ENCODE assay signal across 10 mouse cellular contexts in genomic region chr11:97779968-97780701, GRCm38 (mm10). TPM values are rescaled to one million over a fixed set of nuclear protein-coding genes. Genes with fewer than 3 reads are reported as not detected.
DNase-seq lines count a peak whose midpoint lies in the region; ATAC-seq and TF ChIP-seq lines count a peak whose summit lies in the region.
"Had no signal": no experiment of that assay in that cellular context is flagged by ENCODE, and none has a peak within 500 bp of the region (broad histone marks: within the 10 kb centered on the region; RNA-seq: fewer than 3 reads in every experiment).

No protein-coding gene starts in this region.

- H3K4me3 ChIP-seq in heart, embryonic 11.5 days (ENCODE audit: low read depth, low read length), result peak overlapping the region; percentile 94
- peak overlapping the region; percentile 83 to 98 for H3K4me3 ChIP-seq in ES-E14 (ENCODE audit: insufficient read depth in 1 of 2, low read depth in 1 of 2, low read length in 2 of 2, poor library complexity in 1 of 2, severe bottlenecking in 1 of 2)
- 0 out of 2 replicates have a peak overlapping the region, but pooled peaks have one; percentile 92 for H3K4me3 ChIP-seq in hindbrain, embryonic 14.5 days (replicated peaks; ENCODE audit: low read length)
- 0 out of 2 replicates have a peak overlapping the region, but pooled peaks have one; percentile 99 for H3K4me3 ChIP-seq in midbrain, embryonic 11.5 days (ENCODE audit: low read depth, low read length)

- no peaks in the 10 kb centered on the region for H3K27me3 ChIP-seq in heart, embryonic 11.5 days (ENCODE audit: control insufficient read depth, insufficient read depth, low read length)
- no peaks in the 10 kb centered on the region for H3K27me3 ChIP-seq in hindbrain, embryonic 14.5 days (ENCODE audit: control insufficient read depth, insufficient read depth, low read length)
- no peaks in the 10 kb centered on the region for H3K27me3 ChIP-seq in midbrain, embryonic 11.5 days (ENCODE audit: control insufficient read depth, insufficient read depth, low read length)

- H3K9ac ChIP-seq in heart, embryonic 11.5 days (ENCODE audit: low read depth, low read length), result peak overlapping the region; percentile 100; the same call in 1 of the 2 replicates
- H3K9ac ChIP-seq in ES-E14 (ENCODE audit: insufficient read depth, low read depth, low read length, poor library complexity, severe bottlenecking), result peak overlapping the region; percentile 100
- peak overlapping the region; percentile 98 for H3K9ac ChIP-seq in hindbrain, embryonic 14.5 days
- H3K9ac ChIP-seq in midbrain, embryonic 11.5 days (ENCODE audit: low read length), result no peak overlapping the region

- in situ Hi-C loops in ES-E14 (cut with MboI; ENCODE audit: low sequenced_read_pairs in 2 of 2, unreplicated experiment in 2 of 2), result no loop called here

- no peak for DNase-seq in heart, adult 9 months (ENCODE audit: low spot score in 2 of 2)
- no peak for DNase-seq in ES-E14 (ENCODE audit: low read depth, low spot score)
- DNase-seq in hindbrain, embryonic 14.5 days (ENCODE audit: low spot score), result no peak
- DNase-seq in midbrain, embryonic 11.5 days (ENCODE audit: low spot score, missing footprints), result peak; percentile 76
- no peak for DNase-seq in natural killer cell, adult 2 months (ENCODE audit: low spot score in 2 of 2)
- DNase-seq in spleen, postnatal 14 days (ENCODE audit: low spot score in 2 of 2), result no peak
- DNase-seq in right cerebral cortex, postnatal 4 days, result no peak
- DNase-seq: B cell, adult 2 months had no signal

- H3K9me3 ChIP-seq in heart, embryonic 11.5 days (replicated peaks; ENCODE audit: control insufficient read depth, low read length), result no peaks in the 10 kb centered on the region
- H3K9me3 ChIP-seq in ES-E14 (ENCODE audit: control insufficient read depth, insufficient read depth, low read depth, low read length), result no peaks in the 10 kb centered on the region
- no peaks in the 10 kb centered on the region for H3K9me3 ChIP-seq in hindbrain, embryonic 14.5 days (ENCODE audit: control insufficient read depth, low read length)
- no peaks in the 10 kb centered on the region for H3K9me3 ChIP-seq in midbrain, embryonic 11.5 days (ENCODE audit: control insufficient read depth, low read length)

- 63% methylated on average over 2 of the region's 2 CpGs for WGBS in heart, embryonic 11.5 days (ENCODE audit: insufficient replicate concordance)
- 87% methylated on average over 2 of the region's 2 CpGs for WGBS in hindbrain, embryonic 14.5 days
- WGBS in midbrain, embryonic 11.5 days, result 84% methylated on average over 2 of the region's 2 CpGs

- peaks cover 33% of the 10 kb centered on the region for H3K36me3 ChIP-seq in heart, embryonic 11.5 days (ENCODE audit: control insufficient read depth, insufficient read depth, low read length)
- peaks cover 49% of the 10 kb centered on the region for H3K36me3 ChIP-seq in ES-E14 (ENCODE audit: control insufficient read depth, insufficient read depth, low read length, poor library complexity, severe bottlenecking)
- peaks cover 57% of the 10 kb centered on the region for H3K36me3 ChIP-seq in hindbrain, embryonic 14.5 days (replicated peaks; ENCODE audit: control insufficient read depth, insufficient read depth)
- peaks cover 22% of the 10 kb centered on the region for H3K36me3 ChIP-seq in midbrain, embryonic 11.5 days (ENCODE audit: control insufficient read depth, insufficient read depth, low read length)

- no peak for ATAC-seq in heart, embryonic 11.5 days (replicated peaks; ENCODE audit: insufficient number of reproducible peaks, low FRiP score, low TSS enrichment)
- ATAC-seq in hindbrain, embryonic 14.5 days (ENCODE audit: low FRiP score), result no peak
- ATAC-seq in midbrain, embryonic 11.5 days (ENCODE audit: low FRiP score), result no peak

- no peak overlapping the region for H3K27ac ChIP-seq in heart, embryonic 11.5 days (ENCODE audit: low read depth, low read length)
- no peak overlapping the region; the same call in 1 of the 2 replicates for H3K27ac ChIP-seq in ES-E14 (ENCODE audit: insufficient read depth, low read depth, low read length, poor library complexity, severe bottlenecking)
- H3K27ac ChIP-seq in hindbrain, embryonic 14.5 days, result no peak overlapping the region
- no peak overlapping the region for H3K27ac ChIP-seq in midbrain, embryonic 11.5 days (ENCODE audit: low read depth, low read length)
- H3K27ac ChIP-seq: left cerebral cortex, adult 2 months had no signal

- H3K4me2 ChIP-seq in heart, embryonic 11.5 days, result peak overlapping the region; percentile 79
- H3K4me2 ChIP-seq in hindbrain, embryonic 14.5 days (replicated peaks), result peak overlapping the region; percentile 86
- peak overlapping the region; percentile 83; the same call in 1 of the 2 replicates for H3K4me2 ChIP-seq in midbrain, embryonic 11.5 days

- peaks cover 7% of the 10 kb centered on the region for H3K4me1 ChIP-seq in heart, embryonic 11.5 days (ENCODE audit: control insufficient read depth, insufficient read depth, low read length)
- peaks cover 0 to 3% of the 10 kb centered on the region in 2 experiments; a peak in 1 of 4 replicates for H3K4me1 ChIP-seq in ES-E14 (ENCODE audit: control insufficient read depth in 2 of 2, insufficient read depth in 2 of 2, low read length in 2 of 2, poor library complexity in 1 of 2)
- H3K4me1 ChIP-seq in hindbrain, embryonic 14.5 days (replicated peaks; ENCODE audit: control insufficient read depth, insufficient read depth, low read length), result peaks cover 19% of the 10 kb centered on the region; the same call in 1 of the 2 replicates
- H3K4me1 ChIP-seq in midbrain, embryonic 11.5 days (ENCODE audit: control insufficient read depth, insufficient read depth, low read length), result peaks cover 8% of the 10 kb centered on the region

TF ChIP-seq in ES-E14, 5 proteins besides CTCF, POLR2A, EP300 and RAD21:
- no peak for TF ChIP-seq HCFC1 (IDR thresholded peaks at IDR 0.05; ENCODE audit: borderline replicate concordance, insufficient read depth, low read length)
- TF ChIP-seq MAFK (IDR thresholded peaks at IDR 0.05; ENCODE audit: insufficient read depth, low read depth, low read length), result no peak
- TF ChIP-seq ZC3H11A (IDR thresholded peaks at IDR 0.05; ENCODE audit: borderline replicate concordance, low read depth, low read length), result no peak
- no peak for TF ChIP-seq ZNF384 (IDR thresholded peaks at IDR 0.05; ENCODE audit: low read depth, low read length)
- TF ChIP-seq CHD2 (IDR thresholded peaks at IDR 0.05; ENCODE audit: low read depth, low read length), result no peak

RNA-seq across cellular contexts. Expression of gene Rpl23, which starts 2.1 kb away (rescaled TPM):
- polyA plus RNA-seq in heart, embryonic 11.5 days (2014; fragmentation: Nextera tagmentation; extraction: Ambion mirVana), result 461 and 517 TPM in 2 replicates
- total RNA-seq in ES-E14 (2012; rRNA removed), result 1,213 and 1,430 TPM in 2 replicates
- polyA plus RNA-seq in hindbrain, embryonic 14.5 days (2014; fragmentation: Nextera tagmentation; extraction: Ambion mirVana), result 324 and 419 TPM in 2 replicates
- 441 and 443 TPM in 2 replicates for polyA plus RNA-seq in midbrain, embryonic 11.5 days (2014; fragmentation: Nextera tagmentation; extraction: Ambion mirVana)

RNA-seq across cellular contexts. Expression of gene 1700001P01Rik, which starts 4.4 kb away (rescaled TPM):
- 0.38 TPM in 1 of 2 replicates, not detected in the other for polyA plus RNA-seq in heart, embryonic 11.5 days (2014; fragmentation: Nextera tagmentation; extraction: Ambion mirVana)
- total RNA-seq in ES-E14 (2012; rRNA removed), result 2.3 TPM in 2 replicates
- polyA plus RNA-seq in hindbrain, embryonic 14.5 days (2014; fragmentation: Nextera tagmentation; extraction: Ambion mirVana), result 0.68 TPM in 1 of 2 replicates, not detected in the other
- 0.47 and 0.78 TPM in 2 replicates for polyA plus RNA-seq in midbrain, embryonic 11.5 days (2014; fragmentation: Nextera tagmentation; extraction: Ambion mirVana)

RNA-seq across cellular contexts. Expression of gene Cwc25, which starts 13.8 kb away (rescaled TPM):
- 9.2 and 9.9 TPM in 2 replicates for polyA plus RNA-seq in heart, embryonic 11.5 days (2014; fragmentation: Nextera tagmentation; extraction: Ambion mirVana)
- 14.0 and 18.5 TPM in 2 replicates for total RNA-seq in ES-E14 (2012; rRNA removed)
- 8.1 and 11.2 TPM in 2 replicates for polyA plus RNA-seq in hindbrain, embryonic 14.5 days (2014; fragmentation: Nextera tagmentation; extraction: Ambion mirVana)
- 12.6 and 15.0 TPM in 2 replicates for polyA plus RNA-seq in midbrain, embryonic 11.5 days (2014; fragmentation: Nextera tagmentation; extraction: Ambion mirVana)

RNA-seq across cellular contexts. Expression of gene Lasp1, which starts 18.7 kb away (rescaled TPM):
- polyA plus RNA-seq in heart, embryonic 11.5 days (2014; fragmentation: Nextera tagmentation; extraction: Ambion mirVana), result 30.0 and 37.5 TPM in 2 replicates
- 108 and 147 TPM in 2 replicates for total RNA-seq in ES-E14 (2012; rRNA removed)
- 110 and 126 TPM in 2 replicates for polyA plus RNA-seq in hindbrain, embryonic 14.5 days (2014; fragmentation: Nextera tagmentation; extraction: Ambion mirVana)
- 52.6 and 59.2 TPM in 2 replicates for polyA plus RNA-seq in midbrain, embryonic 11.5 days (2014; fragmentation: Nextera tagmentation; extraction: Ambion mirVana)

RNA-seq across cellular contexts. Expression of gene Pip4k2b, which starts 35.6 kb away (rescaled TPM):
- 0.70 and 1.2 TPM in 2 replicates for polyA plus RNA-seq in heart, embryonic 11.5 days (2014; fragmentation: Nextera tagmentation; extraction: Ambion mirVana)
- total RNA-seq in ES-E14 (2012; rRNA removed), result 26.5 and 31.3 TPM in 2 replicates
- polyA plus RNA-seq in hindbrain, embryonic 14.5 days (2014; fragmentation: Nextera tagmentation; extraction: Ambion mirVana), result 5.2 and 5.9 TPM in 2 replicates
- 2.4 TPM in 2 replicates for polyA plus RNA-seq in midbrain, embryonic 11.5 days (2014; fragmentation: Nextera tagmentation; extraction: Ambion mirVana)
